Mouse (Mus musculus) heart, embryonic 11.5 days (tissue): ENCODE data around the gene Agbl5. TPM values are rescaled to one million over a fixed set of nuclear protein-coding genes. Genes with fewer than 3 reads are reported as not detected.

Source experiments
- ATAC-seq: fragments of 200-750 bp; cut with Nextera tagmentation; replicated peaks from 2 replicates; pipeline ENCODE4 v1.8.0; 2017; ENCODE audit warnings: moderate library complexity; ENCODE audit not compliant: insufficient number of reproducible peaks, low FRiP score, low TSS enrichment
- H3K27ac ChIP-seq: fragments of 300-500 bp; sonication (generic); 2 replicates; pipeline ENCODE4 v1.5.1; 2014; ENCODE audit warnings: mild to moderate bottlenecking, low read depth, low read length
- H3K27me3 ChIP-seq: fragments of 300-500 bp; sonication (generic); 2 replicates; pipeline ENCODE4 v1.6.1; 2014; ENCODE audit warnings: mild to moderate bottlenecking, low read length, mixed read lengths; ENCODE audit not compliant: control insufficient read depth, insufficient read depth
- H3K36me3 ChIP-seq: fragments of 300-500 bp; sonication (generic); 2 replicates; pipeline ENCODE4 v1.6.1; 2014; ENCODE audit warnings: mild to moderate bottlenecking, low read length, moderate library complexity, mixed read lengths; ENCODE audit not compliant: control insufficient read depth, insufficient read depth
- H3K4me1 ChIP-seq: fragments of 300-500 bp; sonication (generic); 2 replicates; pipeline ENCODE4 v1.6.1; 2014; ENCODE audit warnings: low read length; ENCODE audit not compliant: control insufficient read depth, insufficient read depth
- H3K4me2 ChIP-seq: fragments of 300-500 bp; sonication (generic); 2 replicates; pipeline ENCODE4 v1.6.1; 2014; ENCODE audit warnings: mild to moderate bottlenecking, moderate library complexity
- H3K4me3 ChIP-seq: fragments of 300-500 bp; sonication (generic); 2 replicates; pipeline ENCODE4 v1.5.1; 2014; ENCODE audit warnings: low read depth, low read length
- H3K9ac ChIP-seq: fragments of 300-500 bp; sonication (generic); 2 replicates; pipeline ENCODE4 v1.6.1; 2014; ENCODE audit warnings: mild to moderate bottlenecking, low read depth, low read length, moderate library complexity
- H3K9me3 ChIP-seq: fragments of 300-500 bp; sonication (generic); replicated peaks from 2 replicates; pipeline ENCODE4 v1.6.1; 2016; ENCODE audit warnings: low read length; ENCODE audit not compliant: control insufficient read depth
- WGBS: fragments of 180-500 bp; shearing (Covaris S2); extraction: QIAGEN DNeasy Blood & Tissue Kit; methylation state at CpG from one replicate; pipeline ENCODE4 v1.1.7; 2014; ENCODE audit not compliant: insufficient replicate concordance; 5-methylcytosine and 5-hydroxymethylcytosine counted together
- polyA plus RNA-seq: library from polyadenylated mRNA; unstranded; fragments of >200 nt; fragmentation: Nextera tagmentation; extraction: Ambion mirVana; gene quantifications from 2 replicates; pipeline ENCODE4 v1.2.1, GENCODE M21; 2014

Gene Agbl5
- polyA plus RNA-seq, 1 experiment from 2014 or later, result 14.5 TPM

- no peak for ATAC-seq
- H3K27ac ChIP-seq, result no peak overlapping the region
- WGBS, result 91% methylated on average over 9 of the region's 9 CpGs
- peaks cover 22% of the 10 kb centered on the region for H3K4me1 ChIP-seq
- no peak overlapping the region for H3K4me2 ChIP-seq
- H3K36me3 ChIP-seq, result peaks cover 36% of the 10 kb centered on the region
- H3K9me3 ChIP-seq, result no peaks in the 10 kb centered on the region
- no peak overlapping the region for H3K4me3 ChIP-seq
- no peak overlapping the region for H3K9ac ChIP-seq
- no peaks in the 10 kb centered on the region for H3K27me3 ChIP-seq
Observed at GRCm38 (mm10) chr5:30954556-30954955, 66.1 kb downstream of the Agbl5 start.

GRCm38 (mm10) chr5:30955751-30956150, 67.3 kb downstream of the Agbl5 start:
- no peak overlapping the region for H3K4me3 ChIP-seq
- no peak overlapping the region for H3K9ac ChIP-seq
- no peaks in the 10 kb centered on the region for H3K27me3 ChIP-seq
- ATAC-seq, result no peak
- H3K27ac ChIP-seq, result no peak overlapping the region
- 92% methylated on average over 6 of the region's 6 CpGs for WGBS
- H3K9me3 ChIP-seq, result no peaks in the 10 kb centered on the region
- H3K4me1 ChIP-seq, result peaks cover 14% of the 10 kb centered on the region
- no peak overlapping the region for H3K4me2 ChIP-seq
- peaks cover 36% of the 10 kb centered on the region for H3K36me3 ChIP-seq

Other genes starting within 250 kb of the Agbl5 start
- gene Slc35f6, start 240.8 kb upstream of the Agbl5 start, polyA plus RNA-seq, result 21.6 and 22.9 TPM in 2 replicates
- 296 and 306 TPM in 2 replicates for gene Cenpa, start 221.9 kb upstream of the Agbl5 start, polyA plus RNA-seq
- gene Dpysl5, start 177.1 kb upstream of the Agbl5 start, polyA plus RNA-seq, result 2.9 and 3.5 TPM in 2 replicates
- gene Mapre3, start 74.1 kb upstream of the Agbl5 start, polyA plus RNA-seq, result 14.2 and 17.9 TPM in 2 replicates
- 47.8 and 48.2 TPM in 2 replicates for gene Tmem214, start 20.7 kb upstream of the Agbl5 start, polyA plus RNA-seq
- 445 and 470 TPM in 2 replicates for gene Ost4, start 19.1 kb downstream of the Agbl5 start, polyA plus RNA-seq
- gene Emilin1, start 24.7 kb downstream of the Agbl5 start, polyA plus RNA-seq, result 90.5 and 123 TPM in 2 replicates
- gene Khk, start 32.7 kb downstream of the Agbl5 start, polyA plus RNA-seq, result 10.1 and 11.3 TPM in 2 replicates
- gene Cgref1, start 56.9 kb downstream of the Agbl5 start, polyA plus RNA-seq, result 4.4 and 5.4 TPM in 2 replicates
- 69.1 and 70.2 TPM in 2 replicates for gene Preb, start 71.7 kb downstream of the Agbl5 start, polyA plus RNA-seq
- gene Tcf23, start 80.0 kb downstream of the Agbl5 start, polyA plus RNA-seq, result 0.04 and 0.15 TPM in 2 replicates
- 96.8 and 101 TPM in 2 replicates for gene Atraid, start 159.6 kb downstream of the Agbl5 start, polyA plus RNA-seq
- 5.4 and 7.1 TPM in 2 replicates for gene Slc5a6, start 160.2 kb downstream of the Agbl5 start, polyA plus RNA-seq
- gene Cad, start 166.1 kb downstream of the Agbl5 start, polyA plus RNA-seq, result 22.9 and 23.1 TPM in 2 replicates
- not detected in 2 replicates for gene Dnajc5g, start 217.6 kb downstream of the Agbl5 start, polyA plus RNA-seq
- gene Slc30a3, start 219.5 kb downstream of the Agbl5 start, polyA plus RNA-seq, result 0.47 and 0.48 TPM in 2 replicates
- 13.9 and 16.7 TPM in 2 replicates for gene Trim54, start 228.0 kb downstream of the Agbl5 start, polyA plus RNA-seq